Mouse (Mus musculus): ENCODE results near the gene Micu1. TPM values are rescaled to one million over a fixed set of nuclear protein-coding genes. Genes with fewer than 3 reads are reported as not detected.

The Micu1 gene
- polyA plus RNA-seq, 1 experiment from 2014 or later = 40.4 TPM

DNA sequence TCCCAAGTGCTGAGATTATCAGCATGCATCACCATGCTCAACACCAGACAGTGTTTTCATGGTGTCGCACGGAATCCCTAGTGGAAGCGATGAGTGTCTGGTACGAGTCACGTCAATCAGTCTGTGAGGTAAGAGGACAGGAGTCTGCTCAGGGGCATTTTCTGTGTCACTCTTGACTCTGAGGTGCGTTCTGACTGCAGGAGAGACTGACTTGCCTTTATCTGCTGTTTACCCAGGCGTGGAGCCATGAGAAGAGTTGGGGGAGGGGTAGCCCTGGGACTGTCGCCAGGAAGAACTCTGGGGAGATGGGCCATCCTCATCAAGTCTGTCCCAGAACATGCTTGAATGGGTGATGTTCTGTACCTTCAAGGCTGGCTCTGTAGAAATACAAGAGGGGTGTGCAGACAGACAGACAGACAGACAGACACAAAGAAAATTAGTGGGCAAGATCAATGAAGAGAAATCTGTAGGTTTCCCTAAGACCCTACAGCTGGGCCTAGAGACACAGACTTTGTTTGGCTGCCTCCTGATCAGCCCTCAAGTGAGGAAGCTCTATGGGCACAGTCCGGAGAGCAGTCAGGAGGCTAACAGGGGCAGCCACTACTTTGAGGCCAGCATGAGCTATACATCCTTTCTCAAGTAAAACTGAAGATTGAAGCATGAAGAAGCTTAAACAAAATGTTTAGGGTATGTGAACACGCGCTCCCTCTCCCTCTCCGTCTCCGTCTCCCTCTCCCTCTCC lies 97.2 kb downstream of the Micu1 start:
- H3K27ac ChIP-seq = peak overlapping the region; percentile 97
- 70% methylated on average over 13 of the region's 13 CpGs for WGBS (ENCODE audit: insufficient replicate concordance)

DNA sequence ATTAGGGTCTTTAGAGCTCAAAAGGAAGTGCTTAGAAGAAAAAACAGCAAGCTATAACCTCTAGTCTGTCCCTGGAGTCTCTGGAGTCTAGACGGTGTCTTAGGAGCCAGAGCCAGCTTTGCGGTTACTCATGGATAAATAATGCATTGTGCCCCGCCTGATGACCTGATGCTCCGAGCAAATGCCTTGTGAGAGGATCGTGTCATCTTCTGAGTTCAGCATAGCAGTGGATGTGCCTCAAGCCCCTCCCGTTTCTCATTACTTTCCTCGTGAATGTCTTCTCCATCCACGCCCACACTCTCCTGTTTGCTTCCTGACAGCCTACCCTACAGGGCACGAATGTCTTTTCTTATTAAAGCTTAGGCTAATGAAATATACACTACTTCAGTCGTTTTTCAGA lies 97.9 kb downstream of the Micu1 start:
- Histone ChIP-seq H3K27me3 (replicated peaks) (no peaks in the 10 kb centered on the region), H3K4me1 (peaks cover 45% of the 10 kb centered on the region), H3K36me3 (peaks cover 13% of the 10 kb centered on the region), H3K9me3 (replicated peaks) (no peaks in the 10 kb centered on the region), H3K4me2 (peak overlapping the region; percentile 53), H3K9ac (peak overlapping the region; percentile 55; the same call in 1 of the 2 replicates), H3K27ac (peak overlapping the region; percentile 97), H3K4me3 (no peak overlapping the region)
- ATAC-seq = no peak
- WGBS (ENCODE audit: insufficient replicate concordance) = 55% methylated on average over 10 of the region's 10 CpGs

More for the DNA sequence above, 97.2 kb downstream of the Micu1 start:
- Histone ChIP-seq H3K4me1 (peaks cover 45% of the 10 kb centered on the region), H3K4me2 (peak overlapping the region; percentile 19), H3K9me3 (replicated peaks) (no peaks in the 10 kb centered on the region), H3K36me3 (peaks cover 9% of the 10 kb centered on the region), H3K9ac (0 out of 2 replicates have a peak overlapping the region, but pooled peaks have one; percentile 31), H3K27me3 (replicated peaks) (no peaks in the 10 kb centered on the region), H3K4me3 (no peak overlapping the region)
- ATAC-seq = no peak

GRCm38 (mm10) chr10:59800826-59801501 lies 98.7 kb downstream of the Micu1 start:
- WGBS (ENCODE audit: insufficient replicate concordance) = 43% methylated on average over 12 of the region's 12 CpGs
- no peaks in the 10 kb centered on the region for H3K9me3 ChIP-seq (replicated peaks)
- peak; percentile 99 for ATAC-seq
- H3K4me1 ChIP-seq = peaks cover 45% of the 10 kb centered on the region
- peaks cover 14% of the 10 kb centered on the region for H3K36me3 ChIP-seq
- H3K27ac ChIP-seq = peak overlapping the region; percentile 97
- H3K4me2 ChIP-seq = peak overlapping the region; percentile 53
- H3K9ac ChIP-seq = peak overlapping the region; percentile 55; the same call in 1 of the 2 replicates
- no peak overlapping the region for H3K4me3 ChIP-seq
- H3K27me3 ChIP-seq (replicated peaks) = no peaks in the 10 kb centered on the region

- no peak overlapping the region for H3K27ac ChIP-seq
- WGBS (ENCODE audit: insufficient replicate concordance) = 81% methylated on average over 4 of the region's 4 CpGs
- peaks cover 9% of the 10 kb centered on the region for H3K36me3 ChIP-seq
- H3K9me3 ChIP-seq (replicated peaks) = no peaks in the 10 kb centered on the region
- no peak overlapping the region for H3K4me2 ChIP-seq
- no peak overlapping the region for H3K4me3 ChIP-seq
- H3K27me3 ChIP-seq (replicated peaks) = no peaks in the 10 kb centered on the region; the same call in 1 of the 2 replicates
- no peak for ATAC-seq
- H3K4me1 ChIP-seq = peaks cover 27% of the 10 kb centered on the region
- no peak overlapping the region for H3K9ac ChIP-seq
Observed at GRCm38 (mm10) chr10:59808677-59809076, 106.4 kb downstream of the Micu1 start.

GRCm38 (mm10) chr10:59809991-59810574 lies 107.8 kb downstream of the Micu1 start:
- Histone ChIP-seq H3K27me3 (replicated peaks) (no peaks in the 10 kb centered on the region; the same call in 1 of the 2 replicates), H3K9ac (no peak overlapping the region), H3K9me3 (replicated peaks) (no peaks in the 10 kb centered on the region), H3K27ac (no peak overlapping the region), H3K36me3 (peaks cover 6% of the 10 kb centered on the region), H3K4me1 (peaks cover 41% of the 10 kb centered on the region), H3K4me2 (no peak overlapping the region), H3K4me3 (no peak overlapping the region)
- ATAC-seq = no peak
- WGBS (ENCODE audit: insufficient replicate concordance) = 82% methylated on average over 4 of the region's 4 CpGs

DNA sequence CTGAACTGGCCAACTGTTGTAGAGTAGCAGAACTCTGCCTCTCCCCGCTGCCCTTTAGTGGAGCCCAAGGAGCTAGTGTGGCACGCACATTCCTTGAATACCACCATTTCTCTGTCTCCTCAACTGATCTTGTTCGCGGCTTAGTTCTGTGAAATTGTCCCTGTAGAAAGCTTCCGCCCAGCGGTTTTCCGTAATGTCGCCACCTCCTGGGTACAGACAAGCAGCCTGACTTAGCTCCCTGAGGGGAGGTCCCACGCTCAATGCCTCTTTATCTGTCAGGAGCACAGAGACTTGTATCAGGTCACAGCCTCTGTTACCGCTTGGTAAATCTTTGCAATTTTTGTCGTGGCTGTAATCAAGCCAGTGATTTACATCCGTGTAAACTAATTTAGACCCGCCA lies 110.7 kb downstream of the Micu1 start:
- Histone ChIP-seq H3K9ac (no peak overlapping the region), H3K27ac (0 out of 2 replicates have a peak overlapping the region, but pooled peaks have one; percentile 10)
- ATAC-seq = peak; percentile 64

GRCm38 (mm10) chr10:59813759-59814158 lies 111.5 kb downstream of the Micu1 start:
- Histone ChIP-seq H3K9ac (no peak overlapping the region), H3K4me1 (peaks cover 41% of the 10 kb centered on the region), H3K27ac (no peak overlapping the region), H3K4me3 (no peak overlapping the region), H3K4me2 (no peak overlapping the region), H3K27me3 (replicated peaks) (no peaks in the 10 kb centered on the region; the same call in 1 of the 2 replicates), H3K36me3 (no peaks in the 10 kb centered on the region), H3K9me3 (replicated peaks) (no peaks in the 10 kb centered on the region)
- 90% methylated on average over 9 of the region's 9 CpGs for WGBS (ENCODE audit: insufficient replicate concordance)
- no peak for ATAC-seq

More for the DNA sequence above, 110.7 kb downstream of the Micu1 start:
- Histone ChIP-seq H3K4me3 (no peak overlapping the region), H3K4me2 (peak overlapping the region; percentile 24), H3K27me3 (replicated peaks) (no peaks in the 10 kb centered on the region; the same call in 1 of the 2 replicates), H3K36me3 (no peaks in the 10 kb centered on the region), H3K9me3 (replicated peaks) (no peaks in the 10 kb centered on the region), H3K4me1 (peaks cover 41% of the 10 kb centered on the region)
- WGBS (ENCODE audit: insufficient replicate concordance) = 13% methylated on average over 13 of the region's 13 CpGs

- Histone ChIP-seq H3K9me3 (replicated peaks) (no peaks in the 10 kb centered on the region), H3K4me3 (no peak overlapping the region), H3K4me2 (peak overlapping the region; percentile 13; the same call in 1 of the 2 replicates), H3K9ac (no peak overlapping the region), H3K27ac (peak overlapping the region; percentile 22; the same call in 1 of the 2 replicates), H3K27me3 (replicated peaks) (no peaks in the 10 kb centered on the region; the same call in 1 of the 2 replicates), H3K4me1 (peaks cover 38% of the 10 kb centered on the region), H3K36me3 (no peaks in the 10 kb centered on the region)
- peak; percentile 70 for ATAC-seq
- WGBS (ENCODE audit: insufficient replicate concordance) = 50% methylated on average over 7 of the region's 7 CpGs
Observed at GRCm38 (mm10) chr10:59814505-59815155, 112.4 kb downstream of the Micu1 start.

DNA sequence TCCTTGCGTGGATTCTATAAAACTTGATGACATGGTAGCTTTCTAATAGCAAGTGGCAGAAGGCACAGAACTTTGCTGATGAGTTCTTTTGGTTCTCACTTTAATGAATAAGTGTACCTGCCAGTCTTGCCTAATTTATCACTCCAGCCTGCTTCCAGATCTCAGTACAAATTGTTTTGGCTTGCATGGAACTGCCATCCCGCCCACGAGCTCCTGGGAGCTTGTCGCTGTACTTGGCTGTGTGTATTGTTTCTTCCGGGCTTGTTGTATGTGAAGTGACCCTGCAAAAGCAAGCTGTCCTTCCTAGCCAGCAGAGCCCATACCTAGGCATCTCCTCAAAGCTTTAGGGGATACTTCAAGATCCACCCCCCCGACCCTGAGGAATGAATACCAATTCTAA lies 114.3 kb downstream of the Micu1 start:
- ATAC-seq = no peak
- Histone ChIP-seq H3K4me2 (no peak overlapping the region), H3K9ac (no peak overlapping the region), H3K4me1 (peaks cover 33% of the 10 kb centered on the region), H3K27me3 (replicated peaks) (no peaks in the 10 kb centered on the region), H3K36me3 (no peaks in the 10 kb centered on the region), H3K4me3 (no peak overlapping the region), H3K27ac (no peak overlapping the region), H3K9me3 (replicated peaks) (no peaks in the 10 kb centered on the region)
- 89% methylated on average over 6 of the region's 6 CpGs for WGBS (ENCODE audit: insufficient replicate concordance)

DNA sequence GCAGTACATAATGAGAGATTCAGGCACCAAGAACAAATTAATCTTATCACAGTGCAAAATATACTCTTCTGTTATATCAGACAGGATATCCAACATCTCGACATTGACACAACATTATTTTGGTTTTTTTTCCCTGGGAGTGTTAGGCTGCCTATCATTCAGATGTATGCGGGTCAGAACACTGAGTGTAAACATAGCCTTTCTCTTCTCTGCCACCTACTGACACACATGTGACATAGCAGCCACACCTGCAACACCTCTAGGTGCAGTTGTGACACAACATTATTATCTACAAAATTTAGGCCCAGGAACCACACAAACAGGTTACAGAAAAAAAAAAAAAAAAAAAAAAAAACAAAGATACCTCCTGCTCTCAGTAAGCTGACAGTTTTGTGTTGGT lies 115.3 kb downstream of the Micu1 start:
- no peaks in the 10 kb centered on the region for H3K9me3 ChIP-seq (replicated peaks)
- H3K4me2 ChIP-seq = no peak overlapping the region
- no peak overlapping the region for H3K27ac ChIP-seq
- 37% methylated on average over 2 of the region's 2 CpGs for WGBS (ENCODE audit: insufficient replicate concordance)
- H3K4me3 ChIP-seq = no peak overlapping the region
- H3K4me1 ChIP-seq = peaks cover 30% of the 10 kb centered on the region
- H3K27me3 ChIP-seq (replicated peaks) = no peaks in the 10 kb centered on the region
- no peaks in the 10 kb centered on the region for H3K36me3 ChIP-seq
- no peak for ATAC-seq
- no peak overlapping the region for H3K9ac ChIP-seq

- no peak overlapping the region for H3K4me2 ChIP-seq
Observed at GRCm38 (mm10) chr10:59817991-59818390, 115.7 kb downstream of the Micu1 start.

More at GRCm38 (mm10) chr10:59817991-59818390, 115.7 kb downstream of the Micu1 start:
- H3K4me3 ChIP-seq = no peak overlapping the region
- no peak overlapping the region for H3K27ac ChIP-seq
- ATAC-seq = no peak
- H3K4me1 ChIP-seq = peaks cover 25% of the 10 kb centered on the region
- no peak overlapping the region for H3K9ac ChIP-seq
- WGBS (ENCODE audit: insufficient replicate concordance) = 88% methylated on average over 8 of the region's 8 CpGs
- H3K36me3 ChIP-seq = no peaks in the 10 kb centered on the region
- no peaks in the 10 kb centered on the region for H3K9me3 ChIP-seq (replicated peaks)
- no peaks in the 10 kb centered on the region for H3K27me3 ChIP-seq (replicated peaks)
